Mouse (Mus musculus) stomach, postnatal 0 days (tissue): ENCODE measurements around the gene Sephs2. TPM values are rescaled to one million over a fixed set of nuclear protein-coding genes. Genes with fewer than 3 reads are reported as not detected.

Experiments
- ATAC-seq: fragments of 200-750 bp; cut with Nextera tagmentation; 2 replicates; pipeline ENCODE4 v1.8.0; 2017; ENCODE audit not compliant: low FRiP score, low TSS enrichment
- DNase-seq: peaks from one replicate; pipeline ENCODE4 v3.0.0-alpha.2; 2016; ENCODE audit warnings: low spot score
- H3K27ac ChIP-seq: fragments of 300-500 bp; sonication (generic); replicated peaks from 2 replicates; pipeline ENCODE4 v1.5.1; 2014; ENCODE audit warnings: mild to moderate bottlenecking, control low read depth
- H3K27me3 ChIP-seq: fragments of 300-500 bp; sonication (generic); 2 replicates; pipeline ENCODE4 v1.6.1; 2014; ENCODE audit warnings: low read length; ENCODE audit not compliant: control insufficient read depth, insufficient read depth
- H3K36me3 ChIP-seq: fragments of 300-500 bp; sonication (generic); 2 replicates; pipeline ENCODE4 v1.6.1; 2014; ENCODE audit warnings: low read length, mixed read lengths; ENCODE audit not compliant: control insufficient read depth, insufficient read depth
- H3K4me1 ChIP-seq: fragments of 300-500 bp; sonication (generic); replicated peaks from 2 replicates; pipeline ENCODE4 v1.6.1; 2014; ENCODE audit warnings: antibody characterized with exemption; ENCODE audit not compliant: control insufficient read depth, insufficient read depth
- H3K4me2 ChIP-seq: fragments of 300-500 bp; sonication (generic); replicated peaks from 2 replicates; pipeline ENCODE4 v1.6.1; 2014; ENCODE audit warnings: low read depth, mild to moderate bottlenecking, control low read depth, moderate library complexity
- H3K4me3 ChIP-seq: fragments of 300-500 bp; sonication (generic); 2 replicates; pipeline ENCODE4 v1.5.1; 2014; ENCODE audit warnings: low read depth, low read length, control low read depth
- H3K9ac ChIP-seq: fragments of 300-500 bp; sonication (generic); 2 replicates; pipeline ENCODE4 v1.6.1; 2014; ENCODE audit warnings: mild to moderate bottlenecking, low read length, control low read depth, mixed read lengths
- H3K9me3 ChIP-seq: fragments of 300-500 bp; sonication (generic); 2 replicates; pipeline ENCODE4 v1.6.1; 2016; ENCODE audit warnings: low read length; ENCODE audit not compliant: control insufficient read depth
- CTCF ChIP-seq: IDR thresholded peaks from 2 replicates; pipeline ENCODE4 v1.5.1; 2016; ENCODE audit warnings: antibody characterized with exemption, low read depth, mild to moderate bottlenecking, moderate library complexity
- EP300 ChIP-seq: optimal IDR thresholded peaks from 2 replicates; pipeline ENCODE3; 2016; ENCODE audit warnings: antibody characterized with exemption
- WGBS: fragments of 180-500 bp; shearing (Covaris S2); extraction: QIAGEN DNeasy Blood & Tissue Kit; methylation state at CpG from one replicate; pipeline ENCODE4 v1.1.7; 2014; 5-methylcytosine and 5-hydroxymethylcytosine counted together
- polyA plus RNA-seq: library from polyadenylated mRNA; unstranded; fragments of >200 nt; fragmentation: Nextera tagmentation; extraction: Ambion mirVana; gene quantifications from 2 replicates; pipeline ENCODE4 v1.2.1, GENCODE M21; 2015

Gene Sephs2
- polyA plus RNA-seq, 1 experiment from 2014 or later: 113 TPM

GRCm38 (mm10) chr7:127308431-127308830, 34.6 kb upstream of the Sephs2 start:
- Histone ChIP-seq H3K4me3 (no peak overlapping the region), H3K4me2 (no peak overlapping the region), H3K27ac (no peak overlapping the region), H3K36me3 (no peaks in the 10 kb centered on the region), H3K9ac (no peak overlapping the region), H3K4me1 (no peaks in the 10 kb centered on the region), H3K27me3 (no peaks in the 10 kb centered on the region), H3K9me3 (no peaks in the 10 kb centered on the region)
- no peak for DNase-seq
- TF ChIP-seq EP300: no peak
- no peak for TF ChIP-seq CTCF
- peak; percentile 65 for ATAC-seq
- 80% methylated on average over 2 of the region's 2 CpGs for WGBS

GRCm38 (mm10) chr7:127297586-127298193, 23.8 kb upstream of the Sephs2 start:
- no peak overlapping the region for H3K27ac ChIP-seq

GRCm38 (mm10) chr7:127296786-127297555, 23.1 kb upstream of the Sephs2 start:
- Histone ChIP-seq H3K9me3 (no peaks in the 10 kb centered on the region), H3K9ac (no peak overlapping the region), H3K27me3 (no peaks in the 10 kb centered on the region), H3K36me3 (no peaks in the 10 kb centered on the region), H3K4me3 (no peak overlapping the region), H3K4me1 (no peaks in the 10 kb centered on the region), H3K4me2 (no peak overlapping the region), H3K27ac (no peak overlapping the region)
- DNase-seq (no peak), ATAC-seq (no peak)
- 77% methylated on average over 5 of the region's 5 CpGs for WGBS
- no peak for TF ChIP-seq EP300
- no peak for TF ChIP-seq CTCF

More at GRCm38 (mm10) chr7:127297586-127298193, 23.8 kb upstream of the Sephs2 start:
- Histone ChIP-seq H3K36me3 (no peaks in the 10 kb centered on the region), H3K27me3 (no peaks in the 10 kb centered on the region), H3K9me3 (no peaks in the 10 kb centered on the region), H3K4me2 (no peak overlapping the region), H3K4me1 (no peaks in the 10 kb centered on the region), H3K4me3 (no peak overlapping the region), H3K9ac (no peak overlapping the region)
- DNase-seq: no peak
- 94% methylated on average over 4 of the region's 5 CpGs for whole genome bisulfite sequencing
- ATAC-seq: no peak
- TF ChIP-seq EP300 (no peak), CTCF (no peak)

GRCm38 (mm10) chr7:127296098-127296497, 22.2 kb upstream of the Sephs2 start, which contains the start of gene Itgal:
TSS of gene Itgal (plus strand) at chr7:127296260.
- Histone ChIP-seq H3K9me3 (no peaks in the 10 kb centered on the region), H3K4me3 (no peak within 1 kb of the TSS), H3K9ac (no peak within 1 kb of the TSS), H3K36me3 (no peaks in the 10 kb centered on the region), H3K27me3 (no peaks in the 10 kb centered on the region), H3K4me1 (no peaks in the 10 kb centered on the region), H3K27ac (no peak within 1 kb of the TSS), H3K4me2 (no peak within 1 kb of the TSS)
- DNase-seq (no peak), ATAC-seq (no peak)
- WGBS: 82% methylated on average over 11 of the region's 11 CpGs
- TF ChIP-seq CTCF: no peak
- no peak for TF ChIP-seq EP300

- Histone ChIP-seq H3K9me3 (no peaks in the 10 kb centered on the region), H3K4me2 (no peak overlapping the region), H3K4me1 (no peaks in the 10 kb centered on the region), H3K9ac (no peak overlapping the region), H3K27ac (no peak overlapping the region), H3K4me3 (no peak overlapping the region), H3K36me3 (no peaks in the 10 kb centered on the region), H3K27me3 (no peaks in the 10 kb centered on the region)
- 64% methylated on average over 8 of the region's 8 CpGs for WGBS
- TF ChIP-seq CTCF (no peak), EP300 (no peak)
- ATAC-seq: no peak
- DNase-seq: no peak
Observed at GRCm38 (mm10) chr7:127290142-127290541, 16.3 kb upstream of the Sephs2 start.

GRCm38 (mm10) chr7:127289306-127289705, 15.5 kb upstream of the Sephs2 start:
- DNase-seq: no peak
- Histone ChIP-seq H3K27ac (no peak overlapping the region), H3K36me3 (no peaks in the 10 kb centered on the region), H3K9ac (no peak overlapping the region), H3K4me2 (no peak overlapping the region), H3K4me3 (no peak overlapping the region), H3K27me3 (no peaks in the 10 kb centered on the region), H3K4me1 (no peaks in the 10 kb centered on the region), H3K9me3 (no peaks in the 10 kb centered on the region)
- no peak for ATAC-seq
- TF ChIP-seq CTCF (no peak), EP300 (no peak)
- WGBS: 75% methylated on average over 2 of the region's 2 CpGs
